Mouse (Mus musculus): ENCODE data around the gene Ddx42. TPM values are rescaled to one million over a fixed set of nuclear protein-coding genes. Genes with fewer than 3 reads are reported as not detected.

Ddx42 gene
- total and polyA plus RNA-seq, 2 experiments from 2014 or later = 39.7 to 64.8 TPM

- 93% methylated on average over 9 of the region's 9 CpGs for WGBS
- no peak for TF ChIP-seq CTCF (IDR thresholded peaks at IDR 0.05)
- DNase-seq (ENCODE audit: low spot score) = no peak
- H3K4me2 ChIP-seq (ENCODE audit: low read depth, low read length, poor library complexity, severe bottlenecking) = no peak overlapping the region
- ATAC-seq (ENCODE audit: low FRiP score) = no peak
- no peak overlapping the region for H3K9ac ChIP-seq (replicated peaks; ENCODE audit: low read length, poor library complexity, severe bottlenecking)
- no peak overlapping the region for H3K27ac ChIP-seq (ENCODE audit: low read depth, low read length)
- no peak overlapping the region for H3K4me3 ChIP-seq (ENCODE audit: low read depth, low read length)
- no peaks in the 10 kb centered on the region; the same call in 1 of the 2 replicates for H3K4me1 ChIP-seq (ENCODE audit: insufficient read depth, low read length)
- H3K36me3 ChIP-seq (ENCODE audit: insufficient read depth, low read length) = peaks cover 63% of the 10 kb centered on the region
- H3K9me3 ChIP-seq (ENCODE audit: low read length) = no peaks in the 10 kb centered on the region
- no peaks in the 10 kb centered on the region for H3K27me3 ChIP-seq (ENCODE audit: insufficient read depth, low read length)
Observed at GRCm38 (mm10) chr11:106263963-106264362, 47.2 kb downstream of the Ddx42 start.

GRCm38 (mm10) chr11:106264988-106265387 is 48.3 kb downstream of the Ddx42 start:
- H3K9ac ChIP-seq (replicated peaks; ENCODE audit: low read length, poor library complexity, severe bottlenecking) = no peak overlapping the region
- peaks cover 3% of the 10 kb centered on the region; the same call in 1 of the 2 replicates for H3K4me1 ChIP-seq (ENCODE audit: insufficient read depth, low read length)
- no peak overlapping the region for H3K4me2 ChIP-seq (ENCODE audit: low read depth, low read length, poor library complexity, severe bottlenecking)
- no peak overlapping the region for H3K4me3 ChIP-seq (ENCODE audit: low read depth, low read length)
- ATAC-seq (ENCODE audit: low FRiP score) = no peak
- peaks cover 58% of the 10 kb centered on the region for H3K36me3 ChIP-seq (ENCODE audit: insufficient read depth, low read length)
- no peaks in the 10 kb centered on the region for H3K27me3 ChIP-seq (ENCODE audit: insufficient read depth, low read length)
- TF ChIP-seq CTCF (IDR thresholded peaks at IDR 0.05) = no peak
- WGBS = 93% methylated on average over 15 of the region's 15 CpGs
- no peaks in the 10 kb centered on the region for H3K9me3 ChIP-seq (ENCODE audit: low read length)
- no peak for DNase-seq (ENCODE audit: low spot score)
- H3K27ac ChIP-seq (ENCODE audit: low read depth, low read length) = no peak overlapping the region

GRCm38 (mm10) chr11:106265570-106265969 is 48.8 kb downstream of the Ddx42 start:
- no peak for TF ChIP-seq CTCF (IDR thresholded peaks at IDR 0.05)
- Histone ChIP-seq H3K27me3 (ENCODE audit: insufficient read depth, low read length) (no peaks in the 10 kb centered on the region), H3K9ac (replicated peaks; ENCODE audit: low read length, poor library complexity, severe bottlenecking) (no peak overlapping the region), H3K4me2 (ENCODE audit: low read depth, low read length, poor library complexity, severe bottlenecking) (no peak overlapping the region), H3K4me3 (ENCODE audit: low read depth, low read length) (no peak overlapping the region), H3K4me1 (ENCODE audit: insufficient read depth, low read length) (peaks cover 3% of the 10 kb centered on the region; the same call in 1 of the 2 replicates), H3K9me3 (ENCODE audit: low read length) (no peaks in the 10 kb centered on the region), H3K36me3 (ENCODE audit: insufficient read depth, low read length) (peaks cover 58% of the 10 kb centered on the region), H3K27ac (ENCODE audit: low read depth, low read length) (no peak overlapping the region)
- DNase-seq (ENCODE audit: low spot score) (no peak), ATAC-seq (ENCODE audit: low FRiP score) (no peak)
- 95% methylated on average over 4 of the region's 4 CpGs for WGBS

- 94% methylated on average over 10 of the region's 10 CpGs for WGBS
- Histone ChIP-seq H3K4me1 (ENCODE audit: insufficient read depth, low read length) (peaks cover 7% of the 10 kb centered on the region), H3K27ac (ENCODE audit: low read depth, low read length) (no peak overlapping the region), H3K4me2 (ENCODE audit: low read depth, low read length, poor library complexity, severe bottlenecking) (no peak overlapping the region), H3K4me3 (ENCODE audit: low read depth, low read length) (no peak overlapping the region), H3K27me3 (ENCODE audit: insufficient read depth, low read length) (no peaks in the 10 kb centered on the region), H3K9ac (replicated peaks; ENCODE audit: low read length, poor library complexity, severe bottlenecking) (no peak overlapping the region), H3K36me3 (ENCODE audit: insufficient read depth, low read length) (peaks cover 53% of the 10 kb centered on the region), H3K9me3 (ENCODE audit: low read length) (no peaks in the 10 kb centered on the region)
- no peak for DNase-seq (ENCODE audit: low spot score)
- no peak for ATAC-seq (ENCODE audit: low FRiP score)
- no peak for TF ChIP-seq CTCF (IDR thresholded peaks at IDR 0.05)
Observed at GRCm38 (mm10) chr11:106266431-106266830, 49.7 kb downstream of the Ddx42 start.

GRCm38 (mm10) chr11:106267311-106267852 is 50.7 kb downstream of the Ddx42 start:
- Histone ChIP-seq H3K9ac (replicated peaks; ENCODE audit: low read length, poor library complexity, severe bottlenecking) (no peak overlapping the region), H3K4me1 (ENCODE audit: insufficient read depth, low read length) (peaks cover 12% of the 10 kb centered on the region), H3K4me3 (ENCODE audit: low read depth, low read length) (no peak overlapping the region), H3K36me3 (ENCODE audit: insufficient read depth, low read length) (peaks cover 43% of the 10 kb centered on the region), H3K27me3 (ENCODE audit: insufficient read depth, low read length) (no peaks in the 10 kb centered on the region), H3K27ac (ENCODE audit: low read depth, low read length) (no peak overlapping the region), H3K9me3 (ENCODE audit: low read length) (no peaks in the 10 kb centered on the region), H3K4me2 (ENCODE audit: low read depth, low read length, poor library complexity, severe bottlenecking) (no peak overlapping the region)
- ATAC-seq (ENCODE audit: low FRiP score) (no peak), DNase-seq (ENCODE audit: low spot score) (peak; percentile 49)
- no peak for TF ChIP-seq CTCF (IDR thresholded peaks at IDR 0.05)
- 79% methylated on average over 15 of the region's 15 CpGs for WGBS

GRCm38 (mm10) chr11:106267871-106268270 is 51.1 kb downstream of the Ddx42 start:
- peaks cover 12% of the 10 kb centered on the region for H3K4me1 ChIP-seq (ENCODE audit: insufficient read depth, low read length)
- TF ChIP-seq CTCF (IDR thresholded peaks at IDR 0.05) = no peak
- H3K27ac ChIP-seq (ENCODE audit: low read depth, low read length) = no peak overlapping the region
- H3K9ac ChIP-seq (replicated peaks; ENCODE audit: low read length, poor library complexity, severe bottlenecking) = no peak overlapping the region
- no peaks in the 10 kb centered on the region for H3K27me3 ChIP-seq (ENCODE audit: insufficient read depth, low read length)
- no peak for ATAC-seq (ENCODE audit: low FRiP score)
- no peaks in the 10 kb centered on the region for H3K9me3 ChIP-seq (ENCODE audit: low read length)
- H3K36me3 ChIP-seq (ENCODE audit: insufficient read depth, low read length) = peaks cover 38% of the 10 kb centered on the region
- no peak overlapping the region for H3K4me3 ChIP-seq (ENCODE audit: low read depth, low read length)
- no peak overlapping the region for H3K4me2 ChIP-seq (ENCODE audit: low read depth, low read length, poor library complexity, severe bottlenecking)
- DNase-seq (ENCODE audit: low spot score) = peak; percentile 5
- 71% methylated on average over 5 of the region's 5 CpGs for WGBS
